Mouse (Mus musculus): ENCODE data around the gene Hsf4. TPM values are rescaled to one million over a fixed set of nuclear protein-coding genes. Genes with fewer than 3 reads are reported as not detected.
"Not testable (repeated sequence)": the region's sequence is repeated elsewhere in the genome, so short reads cannot be mapped to it uniquely, and the experiment has no call there.

The Hsf4 gene
- total and polyA plus RNA-seq, 2 experiments, result 4.4 to 11.0 TPM

- H3K36me3 ChIP-seq (ENCODE audit: control insufficient read depth, insufficient read depth, low read length), result no peaks in the 10 kb centered on the region
- DNase-seq (ENCODE audit: extremely low read depth, low read depth, low spot score), result peak; percentile 71
- no peaks in the 10 kb centered on the region for H3K79me2 ChIP-seq (ENCODE audit: control insufficient read depth, insufficient read depth, low read length)
- H3K27ac ChIP-seq (replicated peaks; ENCODE audit: insufficient read depth, low read depth, low read length), result no peak overlapping the region
- no peak overlapping the region for H3K4me3 ChIP-seq (ENCODE audit: insufficient read depth, low read depth, low read length)
- 12% methylated on average over 31 of the region's 31 CpGs for WGBS
- H3K9ac ChIP-seq (ENCODE audit: low read depth, low read length), result no peak overlapping the region
- no peak for TF ChIP-seq POLR2A (IDR thresholded peaks at IDR 0.05; ENCODE audit: extremely low read depth, insufficient read depth, low read length)
- peak; percentile 96 for TF ChIP-seq CTCF (IDR thresholded peaks at IDR 0.05; ENCODE audit: low read depth, low read length)
- no peaks in the 10 kb centered on the region for H3K27me3 ChIP-seq (ENCODE audit: control insufficient read depth, insufficient read depth, low read length)
- H3K4me1 ChIP-seq (ENCODE audit: control insufficient read depth, insufficient read depth, low read length), result peaks cover 8% of the 10 kb centered on the region; the same call in 1 of the 2 replicates
Observed at GRCm38 (mm10) chr8:105290554-105291314, 21.1 kb downstream of the Hsf4 start.

GRCm38 (mm10) chr8:105291364-105291763 lies 21.8 kb downstream of the Hsf4 start:
- not testable (repeated sequence) for DNase-seq (ENCODE audit: extremely low read depth, low read depth, low spot score); H3K79me2 ChIP-seq (ENCODE audit: control insufficient read depth, insufficient read depth, low read length); H3K9ac ChIP-seq (ENCODE audit: low read depth, low read length); H3K36me3 ChIP-seq (ENCODE audit: control insufficient read depth, insufficient read depth, low read length); H3K4me1 ChIP-seq (ENCODE audit: control insufficient read depth, insufficient read depth, low read length); H3K27me3 ChIP-seq (ENCODE audit: control insufficient read depth, insufficient read depth, low read length); H3K4me3 ChIP-seq (ENCODE audit: insufficient read depth, low read depth, low read length); H3K27ac ChIP-seq (replicated peaks; ENCODE audit: insufficient read depth, low read depth, low read length)
- WGBS, result 71% methylated on average over 8 of the region's 8 CpGs

- 61% methylated on average over 3 of the region's 3 CpGs for WGBS
- not testable (repeated sequence) for H3K27me3 ChIP-seq (ENCODE audit: control insufficient read depth, insufficient read depth, low read length); DNase-seq (ENCODE audit: extremely low read depth, low read depth, low spot score); H3K9ac ChIP-seq (ENCODE audit: low read depth, low read length); H3K4me3 ChIP-seq (ENCODE audit: insufficient read depth, low read depth, low read length); H3K27ac ChIP-seq (replicated peaks; ENCODE audit: insufficient read depth, low read depth, low read length); H3K36me3 ChIP-seq (ENCODE audit: control insufficient read depth, insufficient read depth, low read length); H3K79me2 ChIP-seq (ENCODE audit: control insufficient read depth, insufficient read depth, low read length); H3K4me1 ChIP-seq (ENCODE audit: control insufficient read depth, insufficient read depth, low read length)
Observed at GRCm38 (mm10) chr8:105291802-105292201, 22.2 kb downstream of the Hsf4 start.

DNA sequence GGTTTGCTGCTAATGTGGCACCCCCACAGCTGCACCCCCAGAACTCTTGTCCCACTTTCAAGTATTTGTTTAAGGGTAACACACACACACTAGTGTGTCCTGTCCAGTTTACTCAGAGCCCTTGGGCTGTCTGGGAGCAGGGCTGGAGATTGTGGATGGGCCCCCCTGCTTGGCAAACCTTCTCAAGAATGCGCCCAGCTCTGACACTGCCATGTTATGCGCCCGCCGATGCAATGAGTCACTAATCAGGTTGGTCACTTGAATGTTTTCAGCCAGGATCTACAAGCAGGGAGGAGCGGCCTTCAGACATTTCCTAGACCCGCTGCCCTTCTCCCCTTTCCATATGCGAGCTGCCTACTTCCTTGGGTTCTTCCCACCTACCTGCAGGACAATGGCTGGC lies 22.9 kb downstream of the Hsf4 start:
- no peak overlapping the region for H3K9ac ChIP-seq (ENCODE audit: low read depth, low read length)
- no peaks in the 10 kb centered on the region for H3K27me3 ChIP-seq (ENCODE audit: control insufficient read depth, insufficient read depth, low read length)
- H3K79me2 ChIP-seq (ENCODE audit: control insufficient read depth, insufficient read depth, low read length), result no peaks in the 10 kb centered on the region
- no peaks in the 10 kb centered on the region for H3K36me3 ChIP-seq (ENCODE audit: control insufficient read depth, insufficient read depth, low read length)
- H3K27ac ChIP-seq (replicated peaks; ENCODE audit: insufficient read depth, low read depth, low read length), result no peak overlapping the region
- TF ChIP-seq CTCF (IDR thresholded peaks at IDR 0.05; ENCODE audit: low read depth, low read length) (no peak), POLR2A (IDR thresholded peaks at IDR 0.05; ENCODE audit: extremely low read depth, insufficient read depth, low read length) (no peak)
- WGBS, result 70% methylated on average over 7 of the region's 7 CpGs
- DNase-seq (ENCODE audit: extremely low read depth, low read depth, low spot score), result no peak
- H3K4me3 ChIP-seq (ENCODE audit: insufficient read depth, low read depth, low read length), result no peak overlapping the region
- peaks cover 8% of the 10 kb centered on the region; the same call in 1 of the 2 replicates for H3K4me1 ChIP-seq (ENCODE audit: control insufficient read depth, insufficient read depth, low read length)

DNA sequence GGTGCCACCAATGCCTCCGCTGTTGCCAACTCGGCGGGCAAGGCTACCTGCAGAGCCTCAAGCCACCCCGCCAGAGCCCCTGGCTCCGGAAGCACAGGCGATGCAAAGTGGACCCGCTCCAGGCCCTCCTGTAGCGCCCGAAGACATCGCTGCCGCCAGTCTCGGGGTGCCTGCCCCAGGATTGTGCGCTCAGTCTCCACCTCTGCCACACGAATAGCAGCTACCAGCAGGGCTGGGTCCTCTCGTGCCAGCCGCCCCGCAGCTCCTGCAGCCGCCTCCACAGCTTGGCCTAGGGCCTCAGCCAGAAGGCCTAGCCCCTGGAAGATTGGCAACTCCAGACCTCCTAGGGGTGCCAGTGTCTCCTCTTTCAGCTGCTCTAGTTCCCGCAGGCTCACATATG lies 23.8 kb downstream of the Hsf4 start:
- Histone ChIP-seq H3K9ac (ENCODE audit: low read depth, low read length) (0 out of 2 replicates have a peak overlapping the region, but pooled peaks have one; percentile 6), H3K36me3 (ENCODE audit: control insufficient read depth, insufficient read depth, low read length) (no peaks in the 10 kb centered on the region), H3K27me3 (ENCODE audit: control insufficient read depth, insufficient read depth, low read length) (no peaks in the 10 kb centered on the region), H3K4me3 (ENCODE audit: insufficient read depth, low read depth, low read length) (peak overlapping the region; percentile 3; the same call in 1 of the 2 replicates), H3K79me2 (ENCODE audit: control insufficient read depth, insufficient read depth, low read length) (peaks cover 9% of the 10 kb centered on the region), H3K4me1 (ENCODE audit: control insufficient read depth, insufficient read depth, low read length) (peaks cover 11% of the 10 kb centered on the region), H3K27ac (replicated peaks; ENCODE audit: insufficient read depth, low read depth, low read length) (0 out of 2 replicates have a peak overlapping the region, but pooled peaks have one; percentile 1)
- no peak for DNase-seq (ENCODE audit: extremely low read depth, low read depth, low spot score)
- TF ChIP-seq POLR2A (IDR thresholded peaks at IDR 0.05; ENCODE audit: extremely low read depth, insufficient read depth, low read length) (no peak), CTCF (IDR thresholded peaks at IDR 0.05; ENCODE audit: low read depth, low read length) (no peak)
- 67% methylated on average over 19 of the region's 19 CpGs for WGBS

DNA sequence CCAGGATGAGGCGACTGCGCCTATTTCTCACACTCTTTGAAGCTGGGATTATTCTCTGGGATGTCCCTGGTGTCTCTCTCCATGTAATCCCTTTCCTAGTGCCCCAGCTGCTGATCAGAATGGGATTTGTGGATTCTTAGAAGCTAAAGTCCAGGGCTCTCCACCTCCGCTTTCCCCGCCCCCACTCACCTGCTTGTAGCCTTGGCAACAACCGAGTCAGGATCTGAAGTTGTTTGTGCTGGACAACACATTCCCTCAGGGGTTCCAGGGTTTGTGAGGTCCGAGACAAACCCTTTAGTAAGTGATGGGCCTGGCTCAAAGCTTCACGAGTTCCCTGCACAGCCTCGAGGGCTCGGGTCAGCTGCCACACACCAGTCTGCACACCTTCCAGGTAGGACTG lies 25.2 kb downstream of the Hsf4 start:
- Histone ChIP-seq H3K9ac (ENCODE audit: low read depth, low read length) (peak overlapping the region; percentile 69), H3K4me3 (ENCODE audit: insufficient read depth, low read depth, low read length) (peak overlapping the region; percentile 42)
- 60% methylated on average over 9 of the region's 9 CpGs for WGBS

More for the DNA sequence above, 25.2 kb downstream of the Hsf4 start:
- no peak for TF ChIP-seq POLR2A (IDR thresholded peaks at IDR 0.05; ENCODE audit: extremely low read depth, insufficient read depth, low read length)
- peaks cover 2% of the 10 kb centered on the region; the same call in 1 of the 2 replicates for H3K36me3 ChIP-seq (ENCODE audit: control insufficient read depth, insufficient read depth, low read length)
- peaks cover 16% of the 10 kb centered on the region for H3K4me1 ChIP-seq (ENCODE audit: control insufficient read depth, insufficient read depth, low read length)
- H3K79me2 ChIP-seq (ENCODE audit: control insufficient read depth, insufficient read depth, low read length), result peaks cover 11% of the 10 kb centered on the region
- no peaks in the 10 kb centered on the region for H3K27me3 ChIP-seq (ENCODE audit: control insufficient read depth, insufficient read depth, low read length)
- H3K27ac ChIP-seq (replicated peaks; ENCODE audit: insufficient read depth, low read depth, low read length), result peak overlapping the region; percentile 66; the same call in 1 of the 2 replicates
- no peak for DNase-seq (ENCODE audit: extremely low read depth, low read depth, low spot score)
